Mouse (Mus musculus) c-Kit-positive CD71-positive TER-119-negative erythroid progenitor cells, embryonic 14.5 days (primary cell): ENCODE results near the gene Wars.
A peak's percentile ranks its signal among the peaks of the same experiment; 100 is the strongest.
"Not testable (repeated sequence)": the region's sequence is repeated elsewhere in the genome, so short reads cannot be mapped to it uniquely, and the experiment has no call there.

Experiments used
- DNase-seq: peaks from one replicate; pipeline ENCODE4 v3.0.0-alpha.2; 2013; ENCODE audit warnings: low read depth

Gene Wars

GRCm38 (mm10) chr12:108857109-108857508, 36.9 kb downstream of the Wars start:
- no peak for DNase-seq

GRCm38 (mm10) chr12:108856186-108856585, 37.8 kb downstream of the Wars start:
- DNase-seq, result no peak

- DNase-seq, result no peak
Measured at GRCm38 (mm10) chr12:108855081-108855480, 38.9 kb downstream of the Wars start.

GRCm38 (mm10) chr12:108852822-108853221, 41.2 kb downstream of the Wars start:
- no peak for DNase-seq

GRCm38 (mm10) chr12:108850886-108851285, 43.1 kb downstream of the Wars start:
- no peak for DNase-seq

- DNase-seq, result no peak
Measured at GRCm38 (mm10) chr12:108850129-108850528, 43.8 kb downstream of the Wars start.

GRCm38 (mm10) chr12:108849488-108850022, 44.4 kb downstream of the Wars start:
- DNase-seq, result no peak

- DNase-seq, result not testable (repeated sequence)
Measured at GRCm38 (mm10) chr12:108848033-108848432, 45.9 kb downstream of the Wars start.

- no peak for DNase-seq
Measured at GRCm38 (mm10) chr12:108842663-108843062, 51.3 kb downstream of the Wars start.

GRCm38 (mm10) chr12:108841181-108841580, 52.8 kb downstream of the Wars start:
- DNase-seq, result no peak

GRCm38 (mm10) chr12:108836722-108837121, 57.3 kb downstream of the Wars start:
- DNase-seq, result no peak

GRCm38 (mm10) chr12:108835840-108836409, 58.0 kb downstream of the Wars start, which contains the start of the genes Slc25a29 and Slc25a47:
Gene Slc25a29 (minus strand): TSS chr12:108835883.
Gene Slc25a47 (plus strand): TSS chr12:108836046.
- DNase-seq, result peak; percentile 87

- DNase-seq, result no peak
Measured at GRCm38 (mm10) chr12:108835208-108835839, 58.6 kb downstream of the Wars start.

- no peak for DNase-seq
Measured at GRCm38 (mm10) chr12:108834786-108835185, 59.2 kb downstream of the Wars start.

GRCm38 (mm10) chr12:108834337-108834736, 59.6 kb downstream of the Wars start:
- DNase-seq, result no peak

- DNase-seq, result no peak
Measured at GRCm38 (mm10) chr12:108833408-108833807, 60.6 kb downstream of the Wars start.

GRCm38 (mm10) chr12:108832851-108833250, 61.1 kb downstream of the Wars start:
- no peak for DNase-seq

GRCm38 (mm10) chr12:108831966-108832643, 61.9 kb downstream of the Wars start:
- no peak for DNase-seq

GRCm38 (mm10) chr12:108830358-108830757, 63.6 kb downstream of the Wars start:
- DNase-seq, result no peak

GRCm38 (mm10) chr12:108829636-108830035, 64.3 kb downstream of the Wars start:
- DNase-seq, result no peak

- DNase-seq, result no peak
Measured at GRCm38 (mm10) chr12:108827641-108828040, 66.3 kb downstream of the Wars start.

GRCm38 (mm10) chr12:108826958-108827535, 66.9 kb downstream of the Wars start:
- DNase-seq, result no peak
